Mouse (Mus musculus): ENCODE measurements at regions not wholly inside any gene's neighbourhood (a gene's known extent, or its start where the extent isn't known, plus 50 kb on each side); places are given as distances from the start of the nearest gene placed in this dataset.
A peak's percentile ranks its signal among the peaks of the same experiment; 100 is the strongest.

DNA sequence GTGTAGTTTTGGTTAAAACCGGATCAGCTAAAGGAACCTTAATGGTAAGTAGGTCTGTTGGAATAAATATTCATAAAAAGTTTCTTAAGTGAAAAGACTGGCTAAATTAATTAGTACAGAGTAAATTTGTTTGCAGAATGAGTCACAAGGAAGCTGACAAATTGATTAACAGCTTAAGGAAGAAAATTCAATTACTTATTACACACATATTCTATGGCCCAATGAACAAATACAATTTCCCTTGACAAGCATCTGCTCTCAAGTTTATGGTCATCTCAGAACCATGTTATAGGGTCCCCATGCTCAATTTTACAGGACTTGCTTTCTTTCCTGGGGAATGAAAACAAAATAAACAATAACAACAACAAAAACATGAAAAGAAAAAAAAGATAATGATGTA lies 231.4 kb upstream of the Frg1 start:
- no peak for DNase-seq

DNA sequence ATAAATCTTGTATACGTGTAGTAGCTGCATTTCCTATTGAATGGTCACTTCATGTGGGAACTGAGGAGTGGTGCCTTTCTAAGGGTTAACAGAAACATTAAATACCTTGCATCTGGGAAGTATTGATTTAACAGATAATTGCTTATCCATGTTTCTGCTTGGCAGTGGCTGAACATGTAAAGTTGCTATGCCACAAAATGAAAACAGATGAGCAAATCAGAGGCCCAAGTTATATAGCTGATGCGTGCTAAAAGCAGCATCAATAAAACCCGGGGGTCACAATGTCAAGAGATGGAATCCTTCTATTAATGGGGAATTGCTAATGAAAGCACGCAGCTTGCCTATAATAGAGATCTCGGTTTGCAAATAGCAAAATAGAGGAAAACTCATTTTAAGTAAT lies 227.8 kb upstream of the Frg1 start:
- no peak for DNase-seq

GRCm38 (mm10) chr8:41623841-41624240 lies 207.0 kb upstream of the Frg1 start:
- DNase-seq: no peak

GRCm38 (mm10) chr8:41600255-41600654 lies 183.4 kb upstream of the Frg1 start:
- no peak for DNase-seq

GRCm38 (mm10) chr8:41594446-41594845 lies 177.6 kb upstream of the Frg1 start:
- no peak for DNase-seq

GRCm38 (mm10) chr8:41593666-41594042 lies 176.8 kb upstream of the Frg1 start:
- no peak for DNase-seq

DNA sequence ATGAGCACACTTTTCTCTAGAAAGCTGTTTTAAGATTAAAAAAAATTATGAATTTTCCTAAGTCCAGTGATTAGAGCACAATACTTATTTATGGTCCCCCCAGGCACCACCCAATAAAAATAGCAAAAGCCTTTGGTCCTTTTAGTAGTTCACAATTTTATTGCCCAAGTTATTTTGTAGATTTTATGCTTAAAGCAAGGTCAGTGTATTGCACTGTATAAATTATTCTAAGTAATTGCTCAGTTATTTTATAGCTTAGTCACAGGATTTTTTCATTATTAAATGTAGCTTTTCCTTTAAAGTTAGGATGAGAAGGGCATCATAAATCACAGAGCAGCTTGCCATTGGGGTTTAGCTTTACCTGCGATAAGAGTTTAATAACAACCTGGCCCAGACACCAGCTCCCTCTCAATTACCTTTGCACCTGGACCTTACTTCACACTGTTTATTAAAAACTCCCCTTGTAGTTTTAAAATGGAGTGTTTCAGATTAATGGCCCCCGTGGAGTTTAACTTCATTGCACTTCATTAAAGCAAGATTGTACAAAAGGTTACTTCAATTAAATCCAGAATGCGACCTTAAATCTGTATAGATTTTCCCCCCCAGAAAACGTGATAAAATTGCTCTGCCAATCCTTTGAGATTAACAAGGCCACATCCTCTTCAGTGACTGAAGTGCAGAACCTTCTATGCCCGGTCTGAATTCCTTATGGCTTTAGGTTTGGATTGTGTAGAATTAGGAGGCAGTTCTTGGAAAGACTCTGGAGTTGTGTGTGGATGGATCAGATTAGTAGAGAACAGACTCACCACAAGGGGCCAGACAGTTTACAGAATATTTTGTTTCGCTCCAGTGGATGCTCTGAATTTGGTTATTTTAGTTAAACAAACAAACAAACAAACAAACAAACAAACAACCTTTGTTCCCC lies 176.1 kb upstream of the Frg1 start:
- DNase-seq: no peak

DNA sequence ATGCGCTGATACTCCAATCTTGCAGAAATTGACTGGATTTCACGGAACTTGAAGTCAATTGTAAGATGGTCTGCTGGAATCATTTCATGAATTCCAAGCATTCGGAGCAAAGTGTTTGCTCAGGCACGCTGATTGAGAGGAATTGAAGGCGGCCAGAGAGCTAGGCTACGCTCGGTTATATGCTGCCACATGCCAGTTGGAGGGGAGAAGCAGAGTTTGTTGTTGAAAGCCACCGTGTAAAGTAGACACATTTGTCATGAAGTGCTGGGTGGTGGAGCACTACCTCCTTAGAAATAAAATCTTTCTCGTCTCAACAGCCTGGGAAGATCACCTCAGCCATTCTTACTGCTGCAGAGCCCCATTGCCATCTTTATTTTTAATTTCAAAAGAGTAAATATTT lies 175.3 kb upstream of the Frg1 start:
- no peak for DNase-seq

DNA sequence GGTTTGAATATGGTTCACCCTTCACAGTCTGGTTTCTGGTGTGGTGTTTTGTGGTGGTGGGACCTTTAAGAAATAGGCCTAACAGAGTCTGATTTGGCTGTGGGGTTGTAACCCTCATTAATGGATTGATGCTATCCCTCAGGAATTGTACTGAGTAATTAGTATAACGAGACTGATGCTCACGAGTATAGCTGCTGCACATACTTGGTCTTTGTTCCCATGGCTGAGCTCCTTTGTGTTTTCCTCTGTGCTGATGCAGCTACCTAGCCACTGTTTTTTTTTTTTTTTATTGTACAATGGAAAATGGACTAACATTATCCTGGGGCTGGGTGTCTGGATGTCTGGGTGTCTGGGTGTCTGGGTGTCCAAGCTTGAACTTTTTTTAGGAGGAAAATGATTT lies 171.3 kb upstream of the Frg1 start:
- no peak for DNase-seq

DNA sequence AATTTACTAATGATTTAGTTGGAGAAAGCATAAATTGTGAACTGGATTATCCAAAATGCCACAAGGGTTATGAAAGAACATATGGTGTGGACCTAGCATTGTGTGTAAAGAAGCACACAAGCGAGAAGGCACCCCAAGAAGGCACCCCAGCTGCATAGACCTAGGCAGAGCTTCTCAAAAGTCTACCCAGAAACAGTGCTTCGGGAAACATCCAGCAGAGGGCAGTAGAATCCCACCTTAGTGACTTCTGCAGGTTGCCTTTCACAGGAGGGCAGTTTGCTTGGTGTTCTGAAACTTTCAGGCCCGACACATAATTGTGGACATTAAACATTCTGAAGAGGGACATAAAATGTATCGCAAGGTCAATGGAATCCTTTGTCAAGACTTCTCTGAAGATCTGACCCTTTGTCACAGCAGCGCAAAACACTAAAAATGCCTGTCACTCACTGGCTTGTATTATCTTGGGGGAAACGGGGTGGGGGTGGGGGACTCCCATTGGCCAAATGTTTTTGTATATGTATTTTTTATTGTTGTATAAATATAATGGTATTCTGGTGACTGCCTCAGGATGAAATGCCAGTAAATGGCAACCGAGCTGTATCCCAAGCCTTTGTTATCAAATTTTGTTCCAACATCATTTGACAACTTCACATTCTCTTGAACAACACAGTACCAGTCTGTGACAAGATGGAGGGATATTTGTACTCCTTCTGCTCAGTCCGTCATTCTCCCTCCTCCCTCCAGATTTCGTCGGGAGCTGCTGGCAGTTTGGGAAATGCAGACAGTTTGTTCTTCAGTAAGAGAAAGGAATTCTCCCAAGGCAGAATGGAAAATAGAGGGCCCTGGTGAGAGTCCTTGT lies 156.4 kb upstream of the Frg1 start:
- peak; percentile 17 for DNase-seq

DNA sequence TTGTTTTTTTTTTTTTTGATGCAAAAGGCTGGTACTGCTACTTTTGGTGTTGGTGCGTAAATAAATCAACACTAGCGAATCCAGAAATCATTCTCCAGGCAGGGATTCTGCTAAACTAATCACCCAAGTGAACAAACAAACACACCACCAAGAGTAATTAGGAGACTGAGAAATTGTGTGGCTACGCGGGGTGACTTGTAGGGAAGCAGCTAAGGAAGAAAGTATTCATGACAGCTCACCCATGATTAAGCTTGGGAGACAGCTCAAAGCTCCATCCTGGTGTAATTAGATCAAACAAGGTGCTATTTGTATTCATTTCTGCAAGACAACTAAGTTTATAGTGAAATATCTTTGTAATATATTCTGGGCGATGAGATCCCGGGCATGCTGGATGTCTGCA lies 153.7 kb upstream of the Frg1 start:
- no peak for DNase-seq

- DNase-seq: no peak
Observed at GRCm38 (mm10) chr8:41561995-41562394, 145.1 kb upstream of the Frg1 start.

GRCm38 (mm10) chr8:41556819-41557218 lies 139.9 kb upstream of the Frg1 start:
- DNase-seq: no peak

GRCm38 (mm10) chr8:41552747-41553534 lies 136.1 kb upstream of the Frg1 start:
- no peak for DNase-seq

GRCm38 (mm10) chr8:41551925-41552414 lies 135.1 kb upstream of the Frg1 start:
- no peak for DNase-seq

GRCm38 (mm10) chr8:41550095-41550420 lies 133.2 kb upstream of the Frg1 start:
- no peak for DNase-seq

- DNase-seq: no peak
Observed at GRCm38 (mm10) chr8:41549220-41550094, 132.6 kb upstream of the Frg1 start.

- DNase-seq: no peak
Observed at GRCm38 (mm10) chr8:41547730-41548368, 131.0 kb upstream of the Frg1 start.

- DNase-seq: no peak
Observed at GRCm38 (mm10) chr8:41532212-41532611, 115.3 kb upstream of the Frg1 start.

DNA sequence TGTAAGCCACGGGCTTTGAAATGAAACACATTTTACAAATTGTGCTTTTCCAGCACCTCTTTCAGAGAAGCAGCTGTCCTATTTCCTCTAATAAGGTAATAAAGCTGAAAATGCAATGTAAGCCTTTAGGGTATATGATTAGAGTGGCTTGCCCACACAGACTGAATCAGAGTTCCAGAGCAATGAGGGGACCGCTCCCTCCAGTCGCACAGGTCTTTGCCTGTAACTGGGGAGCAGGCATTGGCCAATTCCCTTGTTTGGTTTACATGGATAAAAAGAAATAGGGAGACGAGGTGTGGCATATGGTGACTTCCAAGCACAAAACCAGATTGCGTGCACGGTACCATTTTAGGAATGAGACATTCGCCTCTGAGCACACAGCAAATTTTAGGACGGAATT lies 112.7 kb upstream of the Frg1 start:
- DNase-seq: no peak

DNA sequence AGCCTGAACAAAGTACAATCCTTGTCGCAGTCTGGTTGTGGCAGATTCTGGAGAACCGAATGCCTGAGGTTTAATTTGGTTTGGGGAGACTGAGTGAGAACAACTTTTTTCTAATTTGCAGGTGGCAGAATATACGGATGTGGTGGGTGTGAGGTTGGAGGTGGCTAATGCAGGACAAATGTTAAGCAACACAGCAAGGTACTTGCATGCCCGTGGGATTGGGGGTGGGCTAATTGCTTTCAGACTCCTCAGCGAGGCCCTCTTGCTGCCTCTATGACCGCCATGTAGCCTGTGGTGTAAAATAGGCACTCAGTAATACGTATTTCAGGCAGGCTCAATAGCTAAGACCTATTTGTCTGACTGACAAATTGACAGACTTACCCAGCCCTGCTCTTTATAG lies 109.4 kb upstream of the Frg1 start:
- DNase-seq: no peak

DNA sequence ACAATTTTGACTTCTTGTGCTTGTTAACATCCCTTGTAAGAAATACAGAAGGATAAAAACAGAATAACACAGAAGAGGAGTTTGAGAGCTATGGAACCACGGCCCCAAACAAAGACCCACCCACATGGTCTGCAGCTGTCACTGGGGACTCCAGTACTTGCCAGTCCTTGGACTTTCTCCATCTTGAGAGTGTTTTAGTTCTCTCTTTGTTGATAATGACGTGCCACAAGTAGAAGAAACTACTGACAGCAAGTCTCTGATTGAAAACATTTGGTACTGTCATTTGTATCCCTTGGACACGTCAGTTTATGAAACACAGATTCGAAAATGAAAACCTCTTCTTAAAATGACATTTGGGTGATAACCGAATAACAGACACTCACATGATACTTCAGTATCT lies 68.3 kb upstream of the Frg1 start:
- no peak for DNase-seq
